Mouse (Mus musculus) right cerebral cortex, postnatal 14 days (tissue): ENCODE measurements at regions not wholly inside any gene's neighbourhood (a gene's known extent, or its start where the extent isn't known, plus 50 kb on each side); places are given as distances from the start of the nearest gene placed in this dataset.

Experiments
- DNase-seq: peaks from one replicate; pipeline ENCODE4 v3.0.0; 2022

GRCm38 (mm10) chr14:67548750-67549149 lies 1539.7 kb upstream of the Gulo start:
- no peak for DNase-seq

GRCm38 (mm10) chr14:67545036-67545435 lies 1536.0 kb upstream of the Gulo start:
- no peak for DNase-seq

GRCm38 (mm10) chr14:67541271-67541711 lies 1532.3 kb upstream of the Gulo start:
- peak; percentile 11 for DNase-seq

GRCm38 (mm10) chr14:67538696-67539095 lies 1529.7 kb upstream of the Gulo start:
- DNase-seq = no peak

GRCm38 (mm10) chr14:67536787-67537659 lies 1528.0 kb upstream of the Gulo start:
- DNase-seq = peak; percentile 41

GRCm38 (mm10) chr14:67506729-67507395 lies 1497.9 kb upstream of the Gulo start:
- no peak for DNase-seq

GRCm38 (mm10) chr14:67492086-67492485 lies 1483.1 kb upstream of the Gulo start:
- no peak for DNase-seq

- DNase-seq = no peak
Measured at GRCm38 (mm10) chr14:67486676-67487075, 1477.7 kb upstream of the Gulo start.

GRCm38 (mm10) chr14:67485449-67485800 lies 1476.4 kb upstream of the Gulo start:
- no peak for DNase-seq

GRCm38 (mm10) chr14:67484533-67485448 lies 1475.8 kb upstream of the Gulo start:
- DNase-seq = no peak
